In genomic region chr3:141915995-141916394, GRCm38 (mm10) we compare ENCODE assay signal across 20 mouse cellular contexts.
"Had no signal": no experiment of that assay in that cellular context is flagged by ENCODE, and none has a peak within 500 bp of the region (broad histone marks: within the 10 kb centered on the region; RNA-seq: fewer than 3 reads in every experiment).

No protein-coding gene starts in this region.

- H3K4me2 ChIP-seq: lung, embryonic 15.5 days; midbrain, embryonic 11.5 days; midbrain, embryonic 13.5 days; midbrain, embryonic 15.5 days; neural tube, embryonic 13.5 days; neural tube, embryonic 15.5 days had no signal

- H3K9me3 ChIP-seq: lung, embryonic 15.5 days; megakaryocyte, embryonic 14.5 days; midbrain, embryonic 13.5 days; midbrain, embryonic 15.5 days; neural tube, embryonic 13.5 days; neural tube, embryonic 15.5 days had no signal

- H3K27ac ChIP-seq: lung, embryonic 15.5 days; macrophage; midbrain, embryonic 13.5 days; midbrain, embryonic 15.5 days; neural tube, embryonic 13.5 days; neural tube, embryonic 15.5 days had no signal

- H3K27me3 ChIP-seq: lung, embryonic 15.5 days; megakaryocyte, embryonic 14.5 days; midbrain, embryonic 13.5 days; midbrain, embryonic 15.5 days; neural tube, embryonic 13.5 days; neural tube, embryonic 15.5 days had no signal

- H3K36me3 ChIP-seq: lung, embryonic 15.5 days; midbrain, embryonic 13.5 days; midbrain, embryonic 15.5 days; neural tube, embryonic 13.5 days; neural tube, embryonic 15.5 days had no signal

- DNase-seq: lung, adult 2 months; lung, postnatal 14 days; lung, postnatal 36 days; retina, postnatal 1 day; right cerebral cortex, adult 18-20 months; right cerebral cortex, postnatal 25 days; right cerebral cortex, postnatal 4 days; spleen, adult 18-20 months; thymus, adult 18-20 months; thymus, postnatal 14 days; thymus, postnatal 36 days had no signal

- H3K4me3 ChIP-seq: lung, embryonic 15.5 days; megakaryocyte, embryonic 14.5 days; midbrain, embryonic 13.5 days; midbrain, embryonic 15.5 days; neural tube, embryonic 13.5 days; neural tube, embryonic 15.5 days had no signal

- ATAC-seq: lung, postnatal 0 days; midbrain, embryonic 13.5 days; midbrain, embryonic 15.5 days had no signal

- H3K9ac ChIP-seq: lung, embryonic 15.5 days; midbrain, embryonic 13.5 days; midbrain, embryonic 15.5 days; neural tube, embryonic 13.5 days; neural tube, embryonic 15.5 days had no signal

- H3K4me1 ChIP-seq: megakaryocyte, embryonic 14.5 days; midbrain, embryonic 13.5 days; midbrain, embryonic 15.5 days; neural tube, embryonic 13.5 days; neural tube, embryonic 15.5 days had no signal
